ENCODE assay signal across 24 mouse cellular contexts in the genomic region with DNA sequence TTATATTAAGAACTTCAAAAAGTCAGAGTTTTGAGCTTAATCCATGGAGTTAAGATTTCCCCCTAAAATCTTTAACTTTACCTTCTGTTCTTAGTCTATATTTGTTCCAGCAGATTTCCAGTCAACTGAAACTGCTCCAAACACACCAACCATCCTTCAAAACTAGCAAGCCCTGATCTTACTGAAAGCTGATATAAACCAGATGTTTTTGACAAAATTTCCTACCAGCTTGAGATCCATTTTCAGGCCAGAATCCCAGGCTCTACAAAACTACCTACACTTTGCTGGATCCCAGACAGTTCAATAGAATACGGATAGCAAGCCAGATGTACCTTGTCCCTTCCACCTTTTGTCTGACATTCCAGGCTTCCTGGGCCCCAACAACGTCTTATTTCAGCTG. TPM values are rescaled to one million over a fixed set of nuclear protein-coding genes. Genes with fewer than 3 reads are reported as not detected.
DNase-seq lines count a peak whose midpoint lies in the region; ATAC-seq lines count a peak whose summit lies in the region.
"Had no signal": no experiment of that assay in that cellular context is flagged by ENCODE, and none has a peak within 500 bp of the region (broad histone marks: within the 10 kb centered on the region; RNA-seq: fewer than 3 reads in every experiment).

No protein-coding gene starts in this region.

- ATAC-seq in lung, embryonic 16.5 days (ENCODE audit: low read depth) = 0 out of 2 replicates have a peak, but pooled peaks have one; percentile 12
- ATAC-seq in embryonic facial prominence, embryonic 14.5 days (ENCODE audit: low read depth) = no peak
- no peak for ATAC-seq in forebrain, embryonic 12.5 days (ENCODE audit: low FRiP score)
- ATAC-seq in erythroid progenitor cell, adult 5-6 weeks (replicated peaks; ENCODE audit: low FRiP score, poor library complexity, severe bottlenecking) = no peak
- ATAC-seq: activated CD4-positive, CD25-positive, alpha-beta regulatory T cell, adult 4 months; CD4-positive, CD25-positive, alpha-beta regulatory T cell, adult 4 months; forebrain, embryonic 14.5 days; intestine, embryonic 16.5 days; Patski had no signal

- H3K4me2 ChIP-seq in lung, embryonic 16.5 days (ENCODE audit: low read depth, low read length) = no peak overlapping the region
- H3K4me2 ChIP-seq in embryonic facial prominence, embryonic 14.5 days (ENCODE audit: low read depth, low read length) = no peak overlapping the region
- no peak overlapping the region for H3K4me2 ChIP-seq in forebrain, embryonic 12.5 days
- H3K4me2 ChIP-seq: heart, embryonic 11.5 days; hindbrain, embryonic 15.5 days had no signal

- H3K36me3 ChIP-seq in lung, embryonic 16.5 days (ENCODE audit: control insufficient read depth, insufficient read depth, low read length) = no peaks in the 10 kb centered on the region
- no peaks in the 10 kb centered on the region for H3K36me3 ChIP-seq in embryonic facial prominence, embryonic 14.5 days (ENCODE audit: control insufficient read depth, insufficient read depth, low read length)
- H3K36me3 ChIP-seq in forebrain, embryonic 12.5 days (replicated peaks) = no peaks in the 10 kb centered on the region
- H3K36me3 ChIP-seq: G1E; hindbrain, embryonic 15.5 days had no signal

- H3K9ac ChIP-seq in lung, embryonic 16.5 days (ENCODE audit: low read length) = no peak overlapping the region
- no peak overlapping the region for H3K9ac ChIP-seq in embryonic facial prominence, embryonic 14.5 days (ENCODE audit: low read depth, low read length)
- H3K9ac ChIP-seq in forebrain, embryonic 12.5 days = no peak overlapping the region
- H3K9ac ChIP-seq: hindbrain, embryonic 15.5 days had no signal

- DNase-seq in heart, adult 11 months = peak; percentile 51
- DNase-seq in heart, postnatal 25 days (ENCODE audit: low spot score) = no peak
- DNase-seq in lung, postnatal 25 days (ENCODE audit: low spot score) = no peak
- peak; percentile 42 for DNase-seq in embryonic facial prominence, embryonic 14.5 days (ENCODE audit: low spot score)
- DNase-seq in mesoderm, embryonic 11.5 days (ENCODE audit: low read depth, low spot score) = peak; percentile 11
- DNase-seq: adrenal gland, postnatal 25 days; B cell, adult 2 months; cerebellum, adult 18-20 months; cerebellum, adult 9-11 months; cerebellum, postnatal 36 days; gastrocnemius, postnatal 36 days; heart, adult 18-20 months; heart, postnatal 36 days had no signal

- H3K4me1 ChIP-seq in lung, embryonic 16.5 days (replicated peaks; ENCODE audit: control insufficient read depth, insufficient read depth, low read length) = no peaks in the 10 kb centered on the region
- peaks cover 6% of the 10 kb centered on the region; the same call in 1 of the 2 replicates for H3K4me1 ChIP-seq in embryonic facial prominence, embryonic 14.5 days (ENCODE audit: control insufficient read depth, insufficient read depth, low read length)
- no peaks in the 10 kb centered on the region for H3K4me1 ChIP-seq in forebrain, embryonic 12.5 days
- H3K4me1 ChIP-seq: hindbrain, embryonic 15.5 days had no signal

- H3K4me3 ChIP-seq in lung, embryonic 16.5 days (ENCODE audit: low read length) = no peak overlapping the region
- H3K4me3 ChIP-seq in embryonic facial prominence, embryonic 14.5 days (ENCODE audit: low read depth, low read length) = no peak overlapping the region
- no peak overlapping the region for H3K4me3 ChIP-seq in forebrain, embryonic 12.5 days (replicated peaks)
- H3K4me3 ChIP-seq: hindbrain, embryonic 15.5 days had no signal

- intact Hi-C loops in heart, postnatal 25 days (cut with DNase I) = no loop called here

- H3K9me3 ChIP-seq in lung, embryonic 16.5 days (ENCODE audit: control insufficient read depth, low read length) = no peaks in the 10 kb centered on the region
- H3K9me3 ChIP-seq in embryonic facial prominence, embryonic 14.5 days (ENCODE audit: control insufficient read depth, low read length) = no peaks in the 10 kb centered on the region
- H3K9me3 ChIP-seq in forebrain, embryonic 12.5 days = no peaks in the 10 kb centered on the region
- H3K9me3 ChIP-seq: G1E; hindbrain, embryonic 15.5 days had no signal

- H3K27ac ChIP-seq in lung, embryonic 16.5 days (ENCODE audit: low read length) = no peak overlapping the region
- peak overlapping the region; percentile 55; the same call in 1 of the 2 replicates for H3K27ac ChIP-seq in embryonic facial prominence, embryonic 14.5 days (replicated peaks; ENCODE audit: low read depth, low read length)
- no peak overlapping the region for H3K27ac ChIP-seq in forebrain, embryonic 12.5 days
- H3K27ac ChIP-seq: hindbrain, embryonic 15.5 days had no signal

- 30% methylated on average over 2 of the region's 2 CpGs for WGBS in lung, embryonic 16.5 days
- 25% methylated on average over 2 of the region's 2 CpGs for WGBS in embryonic facial prominence, embryonic 14.5 days
- 76% methylated on average over 2 of the region's 2 CpGs for WGBS in forebrain, embryonic 12.5 days

- no peaks in the 10 kb centered on the region for H3K27me3 ChIP-seq in lung, embryonic 16.5 days (ENCODE audit: control insufficient read depth, insufficient read depth, low read depth, low read length)
- no peaks in the 10 kb centered on the region for H3K27me3 ChIP-seq in embryonic facial prominence, embryonic 14.5 days (replicated peaks; ENCODE audit: control insufficient read depth, insufficient read depth, low read length)
- no peaks in the 10 kb centered on the region for H3K27me3 ChIP-seq in forebrain, embryonic 12.5 days
- H3K27me3 ChIP-seq: hindbrain, embryonic 15.5 days; Patski had no signal

RNA-seq across cellular contexts. Expression of gene Lama4, which starts 20.6 kb away (rescaled TPM):
- 10 to 100 TPM; 72.6 to 81.7 TPM for total RNA-seq in heart, postnatal 25 days (2021)
- polyA plus RNA-seq in lung, embryonic 16.5 days (2015; fragmentation: Nextera tagmentation; extraction: Ambion mirVana) = 127 and 131 TPM in 2 replicates
- 106 and 117 TPM in 2 replicates for polyA plus RNA-seq in embryonic facial prominence, embryonic 14.5 days (2014; fragmentation: Nextera tagmentation; extraction: Ambion mirVana)
- polyA plus RNA-seq in forebrain, embryonic 12.5 days (2016; fragmentation: Nextera tagmentation; extraction: Ambion mirVana) = 16.4 and 20.4 TPM in 2 replicates
- total RNA-seq in erythroid progenitor cell, adult 5-6 weeks (2015; ENCODE audit: low replicate concordance) = 7.1 TPM in 1 of 2 replicates, not detected in the other
- total RNA-seq in erythroid progenitor cell, adult 5-6 weeks (2017; ENCODE audit: low replicate concordance) = 0.13 TPM in 1 of 2 replicates, not detected in the other
- polyA plus RNA-seq: G1E had no signal

Comparison
In these comparisons a context has a peak if more than half of its experiments do, and no peak if none do; other contexts are left out.
1. DNase-seq: peak in heart, adult 11 months (single experiment), embryonic facial prominence, embryonic 14.5 days (single experiment) and mesoderm, embryonic 11.5 days (single experiment); none in heart, postnatal 25 days (single experiment) and lung, postnatal 25 days (single experiment).